Mouse (Mus musculus) cerebellum, postnatal 4 days (tissue): Measurements from ENCODE around the gene Pdlim4.

ENCODE experiments used
- DNase-seq, 2 experiments: peaks; one replicate each; pipeline ENCODE4 v3.0.0; 2022; ENCODE audit warnings: low spot score in 2 of 2, mixed read lengths in 1 of 2

The Pdlim4 gene

DNA sequence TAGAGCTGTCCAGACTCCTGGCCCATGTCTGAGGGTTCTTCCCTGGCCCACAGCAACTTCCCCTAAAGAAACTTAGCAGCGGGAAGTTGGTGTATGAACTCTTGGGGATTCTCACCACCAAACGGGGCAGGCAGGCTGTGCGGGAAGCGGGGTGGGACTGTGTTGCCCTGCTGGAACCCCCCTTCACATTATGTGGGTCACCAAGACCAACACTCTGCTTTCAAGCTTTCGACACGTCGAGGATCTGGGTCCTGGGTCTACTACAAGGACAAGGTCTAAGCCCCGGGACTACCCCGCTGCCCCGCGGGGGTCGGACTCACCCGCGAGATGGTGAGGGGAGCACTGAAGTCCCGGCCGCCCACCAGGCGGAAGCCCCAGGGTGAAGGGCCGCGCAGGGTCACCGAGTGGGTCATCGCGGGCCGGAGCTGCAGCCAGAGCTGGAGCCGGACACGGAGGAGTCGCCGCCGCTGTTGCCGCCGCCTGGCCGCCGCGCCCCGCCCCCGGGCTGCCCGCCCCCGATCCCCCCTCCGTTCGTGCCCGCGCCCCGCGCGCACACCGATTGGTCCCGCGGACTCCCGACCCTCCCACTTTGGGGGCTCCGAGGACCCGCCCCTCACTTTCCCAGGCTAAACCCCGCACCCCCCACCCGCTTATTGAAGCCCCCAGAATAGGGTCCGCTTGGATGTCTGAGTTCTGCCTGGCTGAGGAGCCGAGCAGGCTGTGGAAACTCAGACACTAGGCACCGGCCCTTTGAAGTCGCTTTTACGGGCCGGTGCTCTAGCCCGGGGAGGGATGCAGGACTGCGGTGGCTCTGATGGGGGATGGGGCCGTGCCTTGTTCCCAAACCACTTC is at the start of gene Pdlim4:
Pdlim4 (minus strand) TSS at position 495 of the 852 bp plus-strand sequence.
- DNase-seq: peak; percentile 41 to 55

DNA sequence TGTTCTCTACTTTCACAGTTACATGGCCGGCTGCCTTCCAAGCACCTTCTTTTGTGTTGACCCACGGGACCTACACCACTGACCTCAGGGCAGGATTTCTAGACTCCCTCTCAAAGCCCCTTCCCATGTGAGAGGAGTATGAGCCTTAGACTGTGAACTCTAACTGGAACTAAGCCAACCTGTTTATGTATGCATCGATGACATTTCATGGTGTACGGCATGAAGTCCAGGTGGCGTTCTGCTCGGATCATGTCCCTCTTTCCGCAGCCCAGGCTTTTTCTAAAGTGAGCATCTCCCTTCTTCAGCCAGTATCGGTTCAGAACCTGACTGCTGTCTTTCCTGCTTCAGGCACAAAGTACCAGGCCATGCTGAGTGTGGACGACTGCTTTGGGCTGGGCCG is 48.3 kb upstream of the Pdlim4 start:
- no peak for DNase-seq

DNA sequence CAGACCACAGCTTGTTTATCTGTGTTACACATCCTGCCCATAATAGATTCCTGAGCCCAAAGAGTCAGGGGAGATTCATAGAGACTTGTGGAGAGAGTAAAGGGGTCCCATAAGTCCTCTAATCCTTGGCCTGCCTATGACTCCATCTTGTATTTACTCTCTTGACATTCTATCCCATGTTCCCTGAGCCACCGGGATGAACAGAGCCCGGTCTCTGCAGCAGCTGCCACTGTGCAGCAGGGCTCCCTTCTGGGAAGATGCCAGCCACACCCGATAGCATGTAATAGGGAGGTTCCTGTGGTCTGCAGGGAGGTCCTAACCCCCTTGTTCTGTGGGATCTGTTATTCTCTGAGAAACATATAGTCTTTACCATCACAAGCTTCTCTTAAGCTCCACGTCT is 47.6 kb upstream of the Pdlim4 start:
- DNase-seq: no peak

DNA sequence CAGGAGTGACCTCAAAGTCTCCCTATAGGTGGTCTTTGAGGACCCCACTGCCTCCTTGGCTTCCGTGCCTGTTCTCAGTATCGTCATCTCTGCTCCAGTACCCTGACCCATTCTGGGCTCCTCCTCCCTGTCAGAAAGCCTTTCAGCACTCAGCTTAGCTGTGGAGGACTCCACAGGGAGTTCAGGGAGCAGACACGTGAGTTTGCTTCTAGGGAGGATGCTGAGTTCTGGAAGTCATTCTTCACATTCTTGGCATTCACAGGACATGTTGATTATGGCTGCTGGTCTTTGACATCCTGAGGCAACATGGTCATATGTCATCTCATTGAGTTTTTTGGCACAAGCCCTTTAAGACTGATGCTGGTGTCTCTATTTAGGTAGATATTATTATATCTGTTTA is 47.1 kb upstream of the Pdlim4 start:
- DNase-seq: peak in 1 of 2 experiments; percentile 11

DNA sequence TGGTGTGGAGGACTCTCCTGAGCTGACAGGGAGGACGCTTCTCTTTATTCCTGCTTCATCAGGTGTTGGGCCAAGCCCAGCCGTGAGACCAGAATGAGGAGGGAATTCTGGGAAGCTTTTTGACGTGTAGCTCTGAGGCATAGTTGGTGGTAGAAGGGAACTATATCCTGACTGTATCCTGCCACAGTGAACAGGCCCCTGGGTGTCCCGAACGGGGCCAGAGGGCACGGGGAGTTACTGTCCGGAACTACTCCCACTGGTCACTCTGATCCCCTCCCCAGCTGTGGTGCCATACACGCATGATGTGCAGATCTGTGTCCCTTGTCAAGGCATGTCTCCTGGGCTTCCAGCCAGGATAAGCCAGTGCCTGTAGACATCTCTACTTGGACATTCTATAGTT is 46.5 kb upstream of the Pdlim4 start:
- peak in 1 of 2 experiments; percentile 16 for DNase-seq

DNA sequence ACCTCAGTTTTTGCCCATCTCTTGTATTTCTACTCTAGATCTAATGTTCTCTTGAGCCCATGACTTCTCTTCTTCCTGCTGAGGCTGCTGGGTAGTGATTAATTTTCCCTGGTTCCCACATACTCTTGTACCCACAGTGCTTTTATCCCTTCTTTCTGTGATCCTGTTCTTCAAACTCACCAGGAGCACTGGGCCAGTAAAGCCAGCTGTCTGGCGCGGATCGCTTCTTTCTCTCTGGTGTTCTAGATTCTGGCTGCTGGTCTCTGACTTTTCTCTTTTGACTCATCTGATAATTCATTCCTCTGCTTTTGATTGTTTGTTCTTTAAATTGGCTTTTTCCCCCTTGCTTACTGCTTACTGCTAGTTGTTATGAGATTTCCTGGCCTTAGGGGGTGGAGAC is 45.9 kb upstream of the Pdlim4 start:
- DNase-seq: no peak

DNA sequence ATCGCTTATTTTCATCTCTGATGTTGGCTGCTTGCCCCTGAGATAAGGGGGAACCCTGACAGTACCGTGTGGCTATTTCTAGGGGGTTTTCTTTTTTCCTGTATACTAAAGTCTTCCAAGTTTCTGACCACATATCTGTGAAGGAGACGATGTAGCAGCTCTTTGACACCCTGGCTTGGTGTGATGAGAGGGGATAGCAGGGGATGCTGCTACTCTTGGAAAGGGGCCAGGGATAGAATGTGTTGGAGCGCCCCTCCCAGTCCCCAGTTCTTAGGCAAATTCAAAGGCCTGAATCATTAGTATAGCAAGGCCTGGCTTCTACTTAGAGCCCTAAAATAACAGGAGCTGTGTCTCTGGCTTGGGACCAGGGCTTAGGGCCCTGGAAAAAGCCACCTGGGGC is 44.5 kb upstream of the Pdlim4 start:
- peak in 1 of 2 experiments; percentile 7 for DNase-seq

DNA sequence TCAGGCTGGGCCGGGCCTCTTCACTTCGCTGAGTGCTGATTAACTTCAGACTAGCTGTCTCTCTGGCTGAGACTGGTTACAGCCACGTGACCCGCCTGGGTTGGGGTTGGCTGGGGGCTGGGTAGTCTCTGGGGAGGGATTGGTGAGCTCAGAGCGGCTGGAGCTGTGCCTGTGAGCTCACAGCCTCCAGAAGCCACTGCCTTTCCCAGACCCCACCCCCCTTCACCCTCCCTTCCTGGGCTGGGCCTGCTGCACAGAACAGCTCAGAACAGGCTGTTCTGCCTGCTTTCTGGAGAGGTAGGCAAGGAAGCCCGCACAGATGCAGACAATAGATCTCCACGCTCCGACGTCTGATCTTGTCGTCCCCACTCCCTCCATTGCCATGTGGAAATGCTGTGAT is 44.1 kb upstream of the Pdlim4 start:
- DNase-seq: peak; percentile 52 to 77

DNA sequence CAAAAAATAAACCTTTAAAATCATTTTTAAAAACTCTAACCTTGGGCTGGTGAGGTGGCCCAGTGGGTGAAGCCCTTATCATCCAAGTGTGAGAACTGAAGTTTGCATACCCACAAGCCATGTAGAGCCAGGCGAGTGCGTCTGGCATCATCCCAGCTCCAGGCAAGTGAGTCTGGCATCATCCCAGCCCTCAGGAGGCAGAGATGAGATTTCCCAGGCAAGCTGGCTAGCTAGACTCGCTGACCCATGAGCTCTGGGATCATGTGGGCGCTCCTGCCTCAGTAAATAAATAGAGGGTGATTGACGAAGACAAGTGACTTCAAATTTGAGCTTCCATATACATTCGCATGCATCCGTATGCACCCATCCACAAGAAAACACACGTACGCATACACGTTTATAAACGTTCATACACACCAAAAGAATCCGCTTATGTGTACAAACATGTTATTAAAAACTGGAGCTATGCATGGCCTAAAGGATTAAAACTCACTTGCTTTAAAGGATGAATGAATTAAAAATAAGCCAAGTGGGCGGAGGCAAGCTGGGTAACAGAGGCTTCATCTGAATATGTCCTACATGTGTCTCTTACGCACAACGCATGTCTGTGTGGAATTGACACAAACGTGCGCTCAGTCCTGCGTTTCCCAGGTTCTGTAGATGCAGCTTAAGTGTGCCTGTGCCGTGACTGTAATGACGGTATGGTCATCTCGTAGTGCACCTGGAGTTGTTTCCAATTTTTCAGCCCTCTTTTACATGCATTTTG is 43.3 kb upstream of the Pdlim4 start:
- peak; percentile 38 to 78 for DNase-seq

DNA sequence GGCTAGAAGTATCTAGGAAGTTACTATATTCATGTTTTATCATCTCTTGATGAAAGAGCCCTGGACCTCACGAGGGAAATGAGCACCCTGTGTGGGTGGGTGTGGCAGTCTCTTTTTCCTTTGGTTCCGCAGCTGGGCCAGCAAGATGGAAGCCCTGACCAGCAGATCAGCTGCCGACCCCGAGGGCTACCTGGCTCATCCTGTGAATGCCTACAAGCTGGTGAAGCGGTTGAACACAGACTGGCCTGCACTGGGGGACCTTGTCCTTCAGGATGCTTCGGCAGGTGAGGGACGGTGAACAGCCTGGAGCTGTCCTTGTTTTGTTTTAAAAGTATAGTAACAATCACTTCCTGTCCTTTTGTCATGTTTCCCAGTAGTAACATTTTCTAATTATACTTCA is 42.5 kb upstream of the Pdlim4 start:
- peak in 1 of 2 experiments; percentile 13 for DNase-seq

DNA sequence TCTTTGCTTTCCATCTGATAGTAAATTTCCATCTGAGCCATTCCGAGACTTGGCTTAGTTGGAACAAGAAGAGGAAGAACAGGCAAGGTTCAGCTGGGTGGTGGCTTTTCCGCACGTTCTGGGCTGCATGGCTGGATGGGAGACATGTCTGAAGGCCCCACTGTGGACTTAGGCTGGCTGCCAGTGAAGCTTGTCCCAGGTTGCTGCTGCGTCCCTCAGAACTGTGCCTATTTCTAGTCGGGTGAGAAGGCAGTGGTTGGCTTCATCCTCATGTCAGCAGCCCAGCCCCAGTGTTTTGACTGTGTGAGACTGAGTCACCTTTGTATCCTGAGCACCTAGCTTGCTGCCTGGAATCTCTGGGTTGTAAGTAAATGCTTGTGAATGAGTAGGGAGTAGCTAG is 40.1 kb upstream of the Pdlim4 start:
- DNase-seq: no peak

DNA sequence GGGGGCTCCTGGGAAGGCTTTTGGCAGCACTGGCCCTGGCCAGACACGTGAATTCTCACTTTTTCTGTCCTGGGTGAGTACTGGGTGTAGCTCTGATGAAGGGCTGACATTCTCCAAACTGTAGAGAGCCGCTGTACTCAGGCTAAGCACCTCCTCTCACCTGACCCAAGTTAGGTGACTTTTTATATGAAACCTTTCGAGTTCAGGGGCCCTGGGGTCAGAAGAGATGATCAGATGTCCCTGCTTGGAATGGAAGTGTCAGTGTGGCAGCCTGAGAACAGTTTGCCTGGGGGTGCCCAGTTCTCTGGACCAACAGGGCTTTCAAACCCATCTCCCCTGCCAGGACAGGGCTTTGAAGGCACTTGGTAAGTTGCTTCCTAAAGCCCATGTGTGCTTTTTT is 39.3 kb upstream of the Pdlim4 start:
- no peak for DNase-seq

DNA sequence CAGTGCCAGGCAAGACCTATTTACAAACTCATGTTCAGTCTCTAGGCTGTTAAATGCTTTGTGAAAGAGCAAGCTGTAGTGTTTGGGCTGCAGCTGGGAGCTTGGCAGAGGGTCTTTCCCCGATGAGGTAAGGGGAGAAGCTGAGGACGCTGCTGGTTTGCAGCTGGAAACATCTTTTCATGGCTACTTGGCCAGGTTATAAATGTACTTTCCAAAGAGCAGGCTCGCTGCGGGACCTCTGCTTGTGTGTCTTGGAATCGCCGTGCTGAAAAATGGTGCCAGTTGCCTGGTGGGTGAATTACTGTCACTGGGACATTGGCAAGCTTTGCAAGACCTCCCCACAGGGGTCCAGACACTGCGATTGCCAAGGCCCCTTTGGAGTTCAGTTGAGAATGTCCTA is 38.4 kb upstream of the Pdlim4 start:
- peak in 1 of 2 experiments; percentile 62 for DNase-seq

DNA sequence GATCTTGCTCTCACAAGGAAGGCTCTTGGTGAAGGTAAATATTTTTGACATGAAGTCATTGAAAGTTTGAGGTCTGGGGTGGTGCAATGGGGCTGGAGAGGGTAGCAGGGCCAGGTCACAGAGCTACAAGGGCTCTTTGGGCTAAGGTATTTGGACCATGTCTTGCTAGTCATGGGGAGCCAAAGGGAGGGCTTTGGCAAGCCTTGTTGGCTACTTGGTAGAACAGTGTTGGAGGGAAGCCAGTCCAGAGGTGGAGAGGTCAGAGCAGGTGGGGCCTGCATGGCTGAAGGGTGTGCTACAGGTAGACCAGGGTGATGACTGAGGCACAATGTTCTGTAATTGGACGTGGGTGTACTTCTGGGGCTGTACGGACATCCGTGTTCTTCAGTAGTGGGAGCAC is 37.9 kb upstream of the Pdlim4 start:
- DNase-seq: no peak

DNA sequence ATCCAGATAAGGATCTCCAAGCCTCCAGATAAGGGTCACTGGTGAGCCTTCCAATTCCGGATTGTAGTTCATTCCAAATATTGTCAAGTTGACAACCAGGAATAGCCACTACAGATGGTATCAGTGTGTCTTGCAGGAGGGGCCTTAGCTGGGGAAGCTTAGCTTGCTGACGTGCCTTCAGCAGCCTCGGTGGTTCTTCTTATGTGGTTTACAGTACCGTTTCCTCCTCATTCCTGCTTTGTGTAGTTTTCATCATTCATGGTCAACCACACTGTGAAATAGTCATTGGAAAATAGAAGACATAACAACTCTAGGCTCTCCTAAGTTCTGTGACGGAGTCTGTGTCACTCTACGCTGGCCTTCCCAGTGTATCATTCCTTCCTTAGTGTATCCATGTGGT is 36.2 kb upstream of the Pdlim4 start:
- no peak for DNase-seq

DNA sequence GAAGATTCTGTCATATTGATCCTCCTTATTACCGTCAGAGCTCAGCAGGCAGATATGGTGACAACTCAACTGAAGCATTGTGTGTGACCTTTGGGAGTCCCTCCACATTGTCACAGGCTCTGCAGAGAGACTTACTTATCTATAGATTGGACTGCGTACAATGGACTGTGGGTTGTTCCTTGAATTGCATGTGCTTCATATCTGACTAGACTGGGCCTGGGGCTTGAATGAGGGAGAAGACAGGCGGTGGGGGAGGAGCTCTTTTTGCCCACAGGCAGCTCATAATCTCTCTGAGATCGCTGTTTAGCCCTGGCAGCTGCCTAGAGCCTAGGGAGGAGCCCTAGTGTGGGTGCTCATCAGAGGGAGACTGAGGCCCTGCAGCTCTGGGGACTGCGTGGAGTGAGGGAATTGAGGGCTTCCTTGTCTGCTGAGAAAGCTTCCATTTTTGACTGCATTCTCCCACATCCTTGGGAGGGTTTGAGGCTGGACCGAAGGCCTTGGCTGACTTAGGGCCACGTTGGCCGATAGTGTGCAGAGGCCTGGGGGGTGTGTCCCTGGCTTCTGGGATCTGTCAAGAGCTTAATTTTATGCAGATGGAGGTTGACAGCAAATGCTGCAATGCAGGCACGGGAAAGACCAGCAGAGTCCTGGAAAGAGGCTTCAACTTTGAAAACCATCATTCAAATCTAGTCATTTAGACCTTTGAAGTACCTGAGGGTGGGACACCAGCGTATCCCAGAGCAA is 34.1 kb upstream of the Pdlim4 start:
- DNase-seq: no peak

DNA sequence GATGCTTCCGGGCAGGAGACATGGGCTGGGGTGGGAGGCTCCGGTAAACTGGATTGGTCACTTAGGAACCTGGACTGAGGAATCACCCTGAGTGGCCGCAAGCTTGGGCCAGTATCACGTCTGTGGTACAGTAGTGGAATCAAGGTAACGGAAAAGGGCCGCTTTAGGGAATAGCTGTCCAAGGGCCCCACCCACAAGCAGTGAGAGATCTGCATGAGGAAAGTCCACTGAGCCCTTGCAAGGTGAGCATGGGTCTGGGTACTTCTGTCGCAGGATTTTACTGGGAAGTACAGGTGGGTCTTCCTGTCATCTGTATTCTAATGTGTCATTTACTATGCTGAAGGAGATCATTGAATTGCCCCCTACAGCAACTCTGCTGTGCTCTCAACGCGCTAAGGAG is 32.9 kb upstream of the Pdlim4 start:
- no peak for DNase-seq

DNA sequence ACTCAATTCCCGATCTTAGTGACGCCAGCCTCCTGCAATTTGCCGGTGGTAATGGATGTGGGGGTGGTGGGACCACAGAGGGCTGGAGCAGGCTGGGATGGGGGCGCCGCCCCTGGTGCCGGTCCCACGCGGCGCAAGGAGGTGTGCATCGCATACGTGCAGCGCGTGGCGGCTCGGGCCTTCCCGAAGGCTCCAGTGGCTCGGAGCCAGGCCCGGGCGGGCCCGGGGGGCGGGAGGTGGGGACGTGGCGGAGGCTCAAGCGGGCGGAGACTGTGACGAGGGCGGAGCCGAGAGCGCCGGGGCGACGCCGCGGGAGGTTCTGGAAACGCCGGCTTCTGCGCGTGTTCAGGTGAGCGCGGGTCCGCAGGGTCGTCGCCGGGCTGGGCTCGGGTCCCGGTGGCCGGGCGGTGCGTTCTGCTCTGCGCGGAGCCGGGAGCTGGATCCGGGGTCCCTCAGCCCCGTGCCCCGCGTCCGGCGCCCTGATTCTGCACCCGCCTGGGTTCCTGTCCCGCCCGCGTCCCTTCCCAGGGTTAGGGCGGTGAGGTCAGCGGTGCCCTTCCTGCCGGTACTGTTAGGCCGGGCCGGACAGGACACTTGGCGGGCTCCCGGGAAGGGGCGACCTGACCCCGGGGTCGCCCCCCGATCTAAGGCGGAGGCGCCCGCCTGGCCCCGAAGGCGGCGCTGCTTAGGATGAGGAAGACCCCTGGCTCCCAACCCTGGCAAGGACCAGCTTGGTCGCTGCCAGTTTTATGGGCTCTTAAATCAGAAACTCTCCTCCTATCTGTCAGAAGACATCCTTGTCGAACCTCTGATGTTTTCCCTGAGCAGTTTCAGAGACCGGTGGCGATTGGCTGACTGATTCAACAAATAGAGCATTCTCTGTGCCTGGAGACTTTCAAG is 32.1 kb upstream of the Pdlim4 start:
- DNase-seq: peak in 1 of 2 experiments; percentile 57

DNA sequence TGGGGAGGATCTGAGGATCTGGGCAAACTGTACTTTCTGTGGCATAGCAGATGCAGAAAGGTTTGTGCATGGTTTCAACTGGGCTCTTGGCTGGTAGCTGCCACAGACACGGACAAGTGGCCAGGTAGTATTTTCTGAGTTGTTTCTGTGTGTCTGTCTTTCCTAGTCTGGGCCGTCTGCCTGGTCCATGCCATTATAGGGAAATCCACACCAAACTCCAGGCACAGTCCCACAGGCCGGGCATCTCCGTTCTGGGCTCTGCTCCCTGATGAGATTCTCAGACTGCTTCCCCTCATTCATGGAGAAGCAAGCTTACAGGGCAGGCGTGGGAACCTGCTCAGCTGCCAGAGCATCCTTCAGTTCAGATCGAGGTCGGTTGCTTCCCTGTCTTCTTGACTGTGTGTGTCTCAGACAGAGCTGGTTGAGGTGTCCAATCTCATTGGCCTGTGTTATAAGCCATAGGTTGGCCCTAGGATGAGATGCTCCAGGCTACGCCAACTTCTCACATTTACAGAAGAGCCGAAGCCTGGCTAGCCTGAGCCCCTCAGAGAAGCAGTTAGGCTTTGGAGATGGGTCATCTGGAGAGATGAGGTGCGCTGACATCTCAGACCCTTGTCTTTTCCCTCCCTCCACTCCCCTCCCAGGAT is 31.4 kb upstream of the Pdlim4 start, which contains the start of gene P4ha2:
P4ha2 (plus strand) TSS at position 51 of the 647 bp plus-strand sequence.
- DNase-seq: no peak

DNA sequence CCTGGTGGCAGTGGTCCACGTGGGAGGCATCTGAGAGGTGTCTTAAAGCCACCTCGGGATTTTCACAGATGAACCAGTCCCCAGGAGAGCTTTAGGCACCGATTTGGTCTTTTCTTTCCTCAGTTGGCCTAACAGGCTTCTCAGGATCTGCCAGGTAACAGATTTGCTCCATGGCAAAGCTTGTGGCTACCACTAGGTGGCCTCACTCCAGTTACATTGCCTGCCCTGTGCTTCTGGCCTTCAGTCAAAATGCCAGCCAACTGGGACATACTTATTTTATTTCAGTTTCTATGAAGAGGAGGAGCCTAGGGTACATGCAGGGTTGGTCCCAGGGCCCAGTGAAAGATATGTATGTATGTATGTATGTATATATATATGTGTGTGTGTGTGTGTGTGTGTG is 24.2 kb upstream of the Pdlim4 start:
- peak in 1 of 2 experiments; percentile 42 for DNase-seq

DNA sequence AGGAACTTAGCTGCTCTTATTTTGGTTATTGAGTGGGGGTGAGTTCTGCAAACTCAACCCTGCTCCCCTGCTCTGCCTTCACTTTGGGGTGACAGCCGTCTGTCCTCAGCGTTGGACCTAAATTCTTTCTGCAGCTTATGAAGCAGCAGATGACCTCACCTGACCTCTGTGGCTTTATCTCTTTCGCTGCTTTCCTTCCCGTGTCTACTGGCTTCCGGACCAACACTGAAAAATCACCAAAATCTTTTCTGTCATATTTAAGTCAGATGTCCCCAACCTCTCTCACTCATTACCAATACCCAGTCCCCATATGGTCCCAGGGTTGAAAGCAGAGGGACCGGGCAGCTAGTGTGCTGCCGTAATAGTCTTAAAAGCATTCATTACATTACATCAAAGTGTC is 23.4 kb upstream of the Pdlim4 start:
- no peak for DNase-seq
